Mouse (Mus musculus) forelimb bud, embryonic 11.5 days (tissue): ENCODE results near the gene Lrmda.
A peak's percentile ranks its signal among the peaks of the same experiment; 100 is the strongest.

Experiments used
- DNase-seq: peaks from one replicate; pipeline ENCODE4 v3.0.0-alpha.2; 2012; ENCODE audit warnings: low read depth, low spot score

Lrmda gene

GRCm38 (mm10) chr14:22043420-22043819 is 23.9 kb downstream of the Lrmda start:
- DNase-seq: no peak

GRCm38 (mm10) chr14:22046262-22046856 is 26.8 kb downstream of the Lrmda start:
- no peak for DNase-seq

- DNase-seq: peak; percentile 84
Observed at GRCm38 (mm10) chr14:22048068-22048899, 28.8 kb downstream of the Lrmda start.

GRCm38 (mm10) chr14:22048900-22049199 is 29.3 kb downstream of the Lrmda start:
- DNase-seq: peak; percentile 91

GRCm38 (mm10) chr14:22049282-22049681 is 29.8 kb downstream of the Lrmda start:
- no peak for DNase-seq

- DNase-seq: no peak
Observed at GRCm38 (mm10) chr14:22051941-22052664, 32.6 kb downstream of the Lrmda start.

- DNase-seq: no peak
Observed at GRCm38 (mm10) chr14:22055630-22056029, 36.1 kb downstream of the Lrmda start.

- DNase-seq: no peak
Observed at GRCm38 (mm10) chr14:22056246-22056645, 36.7 kb downstream of the Lrmda start.

- no peak for DNase-seq
Observed at GRCm38 (mm10) chr14:22058729-22059128, 39.2 kb downstream of the Lrmda start.

- DNase-seq: no peak
Observed at GRCm38 (mm10) chr14:22059348-22059861, 39.9 kb downstream of the Lrmda start.

- DNase-seq: no peak
Observed at GRCm38 (mm10) chr14:22060787-22061186, 41.3 kb downstream of the Lrmda start.

- DNase-seq: no peak
Observed at GRCm38 (mm10) chr14:22062117-22062855, 42.8 kb downstream of the Lrmda start.

- peak; percentile 63 for DNase-seq
Observed at GRCm38 (mm10) chr14:22069169-22069568, 49.7 kb downstream of the Lrmda start.

- DNase-seq: no peak
Observed at GRCm38 (mm10) chr14:22073385-22073784, 53.9 kb downstream of the Lrmda start.

- DNase-seq: no peak
Observed at GRCm38 (mm10) chr14:22074229-22074628, 54.7 kb downstream of the Lrmda start.

GRCm38 (mm10) chr14:22083931-22084330 is 64.4 kb downstream of the Lrmda start:
- no peak for DNase-seq

- DNase-seq: no peak
Observed at GRCm38 (mm10) chr14:22085411-22085810, 65.9 kb downstream of the Lrmda start.

GRCm38 (mm10) chr14:22088604-22089003 is 69.1 kb downstream of the Lrmda start:
- DNase-seq: no peak

GRCm38 (mm10) chr14:22089331-22089730 is 69.8 kb downstream of the Lrmda start:
- no peak for DNase-seq

- DNase-seq: peak; percentile 57
Observed at GRCm38 (mm10) chr14:22089866-22090470, 70.5 kb downstream of the Lrmda start.

- DNase-seq: peak; percentile 81
Observed at GRCm38 (mm10) chr14:22090778-22091211, 71.3 kb downstream of the Lrmda start.
